Mouse (Mus musculus) E14TG2a.4 (cell line): ENCODE measurements around the gene Tead4.
A peak's percentile ranks its signal among the peaks of the same experiment; 100 is the strongest.
"Not testable (repeated sequence)": the region's sequence is repeated elsewhere in the genome, so short reads cannot be mapped to it uniquely, and the experiment has no call there.

Source experiments
- H3K27me3 ChIP-seq: 2 replicates; pipeline ENCODE4 v1.6.1; 2014; ENCODE audit warnings: low read length, control low read depth; ENCODE audit not compliant: insufficient read depth
- H3K36me3 ChIP-seq: 2 replicates; pipeline ENCODE4 v1.6.1; 2014; ENCODE audit warnings: low read length, control low read depth; ENCODE audit not compliant: insufficient read depth
- H3K4me1 ChIP-seq: replicated peaks from 2 replicates; pipeline ENCODE4 v1.6.1; 2014; ENCODE audit warnings: low read depth, low read length, control low read depth
- H3K4me3 ChIP-seq: replicated peaks from 2 replicates; pipeline ENCODE4 v1.5.1; 2014; ENCODE audit warnings: mild to moderate bottlenecking, low read length
- H3K9me3 ChIP-seq: 2 replicates; pipeline ENCODE4 v1.6.1; 2014; ENCODE audit warnings: low read length, control low read depth
- CTCF ChIP-seq: conservative IDR thresholded peaks from 2 replicates; pipeline ENCODE4 v1.5.1; 2014; ENCODE audit warnings: low read length
- NANOG ChIP-seq: IDR thresholded peaks from 2 replicates; pipeline ENCODE4 v1.6.1; 2014; ENCODE audit warnings: borderline replicate concordance, low read length, mixed read lengths
- POU5F1 ChIP-seq: IDR thresholded peaks from 2 replicates; pipeline ENCODE4 v1.6.1; 2014; ENCODE audit warnings: low read length, borderline replicate concordance

Tead4 gene

GRCm38 (mm10) chr6:128318317-128318716 lies 17.7 kb upstream of the Tead4 start:
- Histone ChIP-seq H3K4me3 (no peak overlapping the region), H3K4me1 (peaks cover 23% of the 10 kb centered on the region), H3K9me3 (no peaks in the 10 kb centered on the region), H3K36me3 (peaks cover 22% of the 10 kb centered on the region), H3K27me3 (0 out of 2 replicates have a peak, but pooled peaks cover 5% of the 10 kb centered on the region)
- TF ChIP-seq NANOG (no peak), POU5F1 (no peak), CTCF (peak; percentile 36)

GRCm38 (mm10) chr6:128315597-128315996 lies 15.0 kb upstream of the Tead4 start:
- Histone ChIP-seq H3K4me3 (no peak overlapping the region), H3K36me3 (no peaks in the 10 kb centered on the region), H3K27me3 (0 out of 2 replicates have a peak, but pooled peaks cover 5% of the 10 kb centered on the region), H3K9me3 (no peaks in the 10 kb centered on the region), H3K4me1 (peaks cover 19% of the 10 kb centered on the region)
- no peak for TF ChIP-seq POU5F1
- no peak for TF ChIP-seq NANOG
- TF ChIP-seq CTCF = no peak

- no peaks in the 10 kb centered on the region for H3K9me3 ChIP-seq
- H3K27me3 ChIP-seq = 0 out of 2 replicates have a peak, but pooled peaks cover 5% of the 10 kb centered on the region
- TF ChIP-seq CTCF = no peak
- no peak for TF ChIP-seq NANOG
- no peaks in the 10 kb centered on the region for H3K36me3 ChIP-seq
- H3K4me3 ChIP-seq = no peak overlapping the region
- H3K4me1 ChIP-seq = peaks cover 18% of the 10 kb centered on the region
These were observed 14.2 kb upstream of the Tead4 start for GRCm38 (mm10) chr6:128314796-128315195.

GRCm38 (mm10) chr6:128308311-128308710 lies 7.7 kb upstream of the Tead4 start:
- H3K4me1 ChIP-seq = peaks cover 5% of the 10 kb centered on the region; the same call in 1 of the 2 replicates
- H3K27me3 ChIP-seq = no peaks in the 10 kb centered on the region; the same call in 1 of the 2 replicates
- no peaks in the 10 kb centered on the region for H3K9me3 ChIP-seq
- peak; percentile 87 for TF ChIP-seq CTCF
- TF ChIP-seq NANOG = no peak
- no peaks in the 10 kb centered on the region for H3K36me3 ChIP-seq
- H3K4me3 ChIP-seq = no peak overlapping the region

GRCm38 (mm10) chr6:128304801-128305200 lies 4.2 kb upstream of the Tead4 start:
- Histone ChIP-seq H3K4me3 (no peak overlapping the region), H3K9me3 (peaks cover 5% of the 10 kb centered on the region; the same call in 1 of the 2 replicates), H3K4me1 (peaks cover 23% of the 10 kb centered on the region), H3K36me3 (no peaks in the 10 kb centered on the region), H3K27me3 (peaks cover 21% of the 10 kb centered on the region)
- TF ChIP-seq NANOG (no peak), POU5F1 (no peak), CTCF (no peak)

GRCm38 (mm10) chr6:128302640-128303039 lies 2.0 kb upstream of the Tead4 start:
- TF ChIP-seq CTCF = peak; percentile 62
- Histone ChIP-seq H3K27me3 (peaks cover 42% of the 10 kb centered on the region), H3K4me1 (peaks cover 45% of the 10 kb centered on the region)
- not testable (repeated sequence) for H3K36me3 ChIP-seq, H3K4me3 ChIP-seq, H3K9me3 ChIP-seq

- TF ChIP-seq NANOG (no peak), POU5F1 (no peak), CTCF (no peak)
These were observed 1.3 kb upstream of the Tead4 start for GRCm38 (mm10) chr6:128301891-128302290.

GRCm38 (mm10) chr6:128301458-128301857 lies 835 bp upstream of the Tead4 start:
- Histone ChIP-seq H3K4me3 (peak overlapping the region; percentile 90; the same call in 1 of the 2 replicates), H3K36me3 (no peaks in the 10 kb centered on the region), H3K4me1 (peaks cover 57% of the 10 kb centered on the region), H3K9me3 (peaks cover 5% of the 10 kb centered on the region; the same call in 1 of the 2 replicates), H3K27me3 (peaks cover 46% of the 10 kb centered on the region)
- no peak for TF ChIP-seq CTCF

More at GRCm38 (mm10) chr6:128301891-128302290, 1.3 kb upstream of the Tead4 start:
- Histone ChIP-seq H3K4me3 (no peak overlapping the region), H3K27me3 (peaks cover 46% of the 10 kb centered on the region), H3K4me1 (peaks cover 52% of the 10 kb centered on the region), H3K9me3 (peaks cover 5% of the 10 kb centered on the region; the same call in 1 of the 2 replicates), H3K36me3 (no peaks in the 10 kb centered on the region)
